Mouse (Mus musculus) neural tube, embryonic 13.5 days (tissue): ENCODE measurements at regions not wholly inside any gene's neighbourhood (a gene's known extent, or its start where the extent isn't known, plus 50 kb on each side); places are given as distances from the start of the nearest gene placed in this dataset.
A peak's percentile ranks its signal among the peaks of the same experiment; 100 is the strongest.

Experiments used
- ATAC-seq: fragments of 200-750 bp; cut with Nextera tagmentation; 2 replicates; pipeline ENCODE4 v1.8.0; 2017; ENCODE audit warnings: low read depth, mild to moderate bottlenecking, moderate TSS enrichment, moderate library complexity
- H3K27ac ChIP-seq: fragments of 300-500 bp; sonication (generic); replicated peaks from 2 replicates; pipeline ENCODE4 v1.5.1; 2015; ENCODE audit warnings: moderate library complexity, mild to moderate bottlenecking, inconsistent platforms
- H3K27me3 ChIP-seq: fragments of 300-500 bp; sonication (generic); 2 replicates; pipeline ENCODE4 v1.6.1; 2015; ENCODE audit warnings: mild to moderate bottlenecking, inconsistent platforms
- H3K36me3 ChIP-seq: fragments of 300-500 bp; sonication (generic); 2 replicates; pipeline ENCODE4 v1.6.1; 2015; ENCODE audit warnings: mild to moderate bottlenecking, inconsistent platforms
- H3K4me1 ChIP-seq: fragments of 300-500 bp; sonication (generic); replicated peaks from 2 replicates; pipeline ENCODE4 v1.6.1; 2015; ENCODE audit warnings: inconsistent platforms
- H3K4me2 ChIP-seq: fragments of 300-500 bp; sonication (generic); 2 replicates; pipeline ENCODE4 v1.6.1; 2015; ENCODE audit warnings: inconsistent platforms, mild to moderate bottlenecking, moderate library complexity
- H3K4me3 ChIP-seq: fragments of 300-500 bp; sonication (generic); 2 replicates; pipeline ENCODE4 v1.5.1; 2015; ENCODE audit warnings: mild to moderate bottlenecking, inconsistent platforms
- H3K9ac ChIP-seq: fragments of 300-500 bp; sonication (generic); 2 replicates; pipeline ENCODE4 v1.6.1; 2015; ENCODE audit warnings: moderate library complexity, mild to moderate bottlenecking, inconsistent platforms
- H3K9me3 ChIP-seq: fragments of 300-500 bp; sonication (generic); 2 replicates; pipeline ENCODE4 v1.6.1; 2016; ENCODE audit warnings: inconsistent platforms
- WGBS: fragments of 180-500 bp; shearing (Covaris S2); methylation state at CpG from one replicate; pipeline ENCODE4 v1.1.7; 2015; 5-methylcytosine and 5-hydroxymethylcytosine counted together

GRCm38 (mm10) chr6:26033392-26033791, 224.3 kb upstream of the Pot1a start:
- 83% methylated on average over 2 of the region's 2 CpGs for WGBS
- Histone ChIP-seq H3K36me3 (no peaks in the 10 kb centered on the region), H3K27me3 (no peaks in the 10 kb centered on the region), H3K9ac (no peak overlapping the region), H3K9me3 (no peaks in the 10 kb centered on the region), H3K27ac (no peak overlapping the region), H3K4me2 (no peak overlapping the region), H3K4me1 (no peaks in the 10 kb centered on the region), H3K4me3 (no peak overlapping the region)
- ATAC-seq = no peak

GRCm38 (mm10) chr6:26015388-26015787, 206.3 kb upstream of the Pot1a start:
- H3K36me3 ChIP-seq = no peaks in the 10 kb centered on the region
- H3K27ac ChIP-seq = no peak overlapping the region
- no peak overlapping the region for H3K9ac ChIP-seq
- WGBS = 92% methylated on average over 6 of the region's 6 CpGs
- ATAC-seq = no peak
- no peaks in the 10 kb centered on the region for H3K27me3 ChIP-seq
- H3K9me3 ChIP-seq = no peaks in the 10 kb centered on the region
- H3K4me3 ChIP-seq = no peak overlapping the region
- no peak overlapping the region for H3K4me2 ChIP-seq
- H3K4me1 ChIP-seq = no peaks in the 10 kb centered on the region

- no peak overlapping the region for H3K4me2 ChIP-seq
- H3K27me3 ChIP-seq = no peaks in the 10 kb centered on the region
- no peaks in the 10 kb centered on the region for H3K36me3 ChIP-seq
- H3K4me1 ChIP-seq = no peaks in the 10 kb centered on the region
- WGBS = 76% methylated on average over 1 of the region's 1 CpGs
- no peak overlapping the region for H3K9ac ChIP-seq
- H3K4me3 ChIP-seq = no peak overlapping the region
- no peak for ATAC-seq
- H3K27ac ChIP-seq = no peak overlapping the region
- no peaks in the 10 kb centered on the region for H3K9me3 ChIP-seq
These were observed 185.0 kb upstream of the Pot1a start for GRCm38 (mm10) chr6:25994044-25994443.

DNA sequence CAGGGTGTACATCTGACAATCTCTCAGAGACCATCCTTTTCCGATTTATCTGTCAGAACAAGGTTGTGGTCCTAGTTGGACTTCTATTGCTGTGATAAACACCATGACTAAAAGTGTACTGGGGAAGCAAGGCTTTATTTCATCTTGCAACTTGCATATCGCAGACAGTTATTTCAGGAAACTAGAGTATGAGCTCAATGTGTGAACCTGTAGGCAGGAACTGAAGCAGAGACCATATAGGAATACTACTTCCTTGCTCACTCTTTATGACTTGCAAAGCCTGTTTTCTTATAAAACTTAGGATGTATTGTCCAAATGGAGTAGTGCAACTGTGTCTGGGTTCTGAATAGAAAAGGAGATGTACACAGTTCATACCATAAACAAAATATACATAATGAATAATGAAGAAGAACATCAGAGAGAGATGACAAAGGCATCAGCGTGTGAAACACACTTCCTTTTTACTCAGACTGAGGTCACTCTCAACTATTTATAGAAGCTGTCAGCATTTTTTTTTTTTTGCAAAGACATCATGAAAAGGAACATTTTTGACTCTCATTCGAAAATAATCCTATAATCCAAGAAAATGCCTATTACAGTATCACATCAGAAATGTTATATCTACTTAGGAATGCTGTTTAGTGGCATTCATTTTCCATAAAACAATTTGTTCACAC, 169.3 kb upstream of the Pot1a start:
- H3K4me1 ChIP-seq = no peaks in the 10 kb centered on the region
- ATAC-seq = no peak
- no peaks in the 10 kb centered on the region for H3K27me3 ChIP-seq
- no peak overlapping the region for H3K27ac ChIP-seq
- H3K9me3 ChIP-seq = no peaks in the 10 kb centered on the region
- H3K4me3 ChIP-seq = no peak overlapping the region
- H3K36me3 ChIP-seq = no peaks in the 10 kb centered on the region
- no peak overlapping the region for H3K9ac ChIP-seq
- WGBS = 67% methylated on average over 4 of the region's 4 CpGs
- H3K4me2 ChIP-seq = no peak overlapping the region

GRCm38 (mm10) chr6:25965452-25965851, 156.4 kb upstream of the Pot1a start:
- Histone ChIP-seq H3K9ac (no peak overlapping the region), H3K4me2 (no peak overlapping the region), H3K4me3 (no peak overlapping the region), H3K36me3 (no peaks in the 10 kb centered on the region), H3K4me1 (no peaks in the 10 kb centered on the region), H3K27me3 (no peaks in the 10 kb centered on the region), H3K9me3 (no peaks in the 10 kb centered on the region), H3K27ac (no peak overlapping the region)
- WGBS = 82% methylated on average over 3 of the region's 3 CpGs
- no peak for ATAC-seq

DNA sequence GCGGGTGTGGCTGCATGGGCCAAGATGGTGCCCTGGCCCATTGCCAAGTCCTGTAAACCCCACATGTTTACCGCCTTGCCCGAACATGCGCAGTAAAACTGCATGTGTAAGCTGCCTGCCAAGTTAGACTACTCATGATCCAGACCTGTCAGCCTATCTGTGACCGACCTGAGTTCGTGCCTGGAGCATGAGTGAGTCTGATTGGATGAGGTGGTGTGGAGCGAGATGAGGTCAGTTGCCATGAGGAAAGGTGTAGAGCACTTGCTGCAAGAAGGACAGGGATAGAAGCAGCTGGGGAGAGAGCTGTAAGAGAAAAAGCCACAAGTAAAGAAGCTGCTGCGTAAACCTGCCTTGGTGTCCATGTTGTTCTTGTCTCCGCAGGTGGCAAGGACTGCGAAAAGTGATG, 122.1 kb upstream of the Pot1a start:
- no peak for ATAC-seq
- Histone ChIP-seq H3K4me1 (no peaks in the 10 kb centered on the region), H3K9me3 (no peaks in the 10 kb centered on the region), H3K27me3 (no peaks in the 10 kb centered on the region), H3K4me2 (no peak overlapping the region), H3K27ac (no peak overlapping the region), H3K36me3 (no peaks in the 10 kb centered on the region), H3K4me3 (no peak overlapping the region), H3K9ac (no peak overlapping the region)
- 93% methylated on average over 10 of the region's 10 CpGs for WGBS

DNA sequence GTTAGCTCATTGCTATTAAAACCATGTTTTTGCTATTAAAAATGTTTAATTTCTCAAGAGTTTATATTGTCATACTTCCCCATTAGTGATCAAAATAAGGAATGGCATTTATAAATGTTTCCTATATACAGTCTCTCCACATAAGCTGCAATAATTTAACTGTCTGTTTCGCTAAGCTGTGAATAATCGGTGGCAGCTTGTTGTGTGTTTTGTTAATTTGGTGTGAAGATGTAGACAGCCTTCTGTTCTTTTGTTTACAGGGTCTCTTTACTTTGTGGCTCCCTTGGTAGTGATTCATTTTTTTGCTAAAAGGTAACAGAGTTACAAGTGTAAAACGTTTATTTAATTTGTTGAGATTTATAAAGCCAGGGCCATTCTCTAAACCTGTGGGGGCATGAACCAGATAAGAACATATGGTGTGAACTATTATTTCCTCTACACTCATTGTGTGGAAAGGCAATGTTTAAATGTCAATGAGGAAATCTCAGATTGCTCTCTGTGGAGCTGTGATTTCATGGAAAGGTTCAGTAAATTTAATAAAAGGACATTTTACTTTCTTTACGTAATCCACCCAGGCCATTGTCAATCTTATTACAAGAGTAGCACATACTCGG, 108.9 kb upstream of the Pot1a start:
- Histone ChIP-seq H3K9me3 (no peaks in the 10 kb centered on the region), H3K4me2 (no peak overlapping the region), H3K27ac (no peak overlapping the region), H3K9ac (no peak overlapping the region), H3K36me3 (no peaks in the 10 kb centered on the region), H3K4me1 (no peaks in the 10 kb centered on the region), H3K4me3 (no peak overlapping the region), H3K27me3 (peaks cover 16% of the 10 kb centered on the region)
- WGBS = 27% methylated on average over 5 of the region's 5 CpGs
- ATAC-seq = peak; percentile 76

DNA sequence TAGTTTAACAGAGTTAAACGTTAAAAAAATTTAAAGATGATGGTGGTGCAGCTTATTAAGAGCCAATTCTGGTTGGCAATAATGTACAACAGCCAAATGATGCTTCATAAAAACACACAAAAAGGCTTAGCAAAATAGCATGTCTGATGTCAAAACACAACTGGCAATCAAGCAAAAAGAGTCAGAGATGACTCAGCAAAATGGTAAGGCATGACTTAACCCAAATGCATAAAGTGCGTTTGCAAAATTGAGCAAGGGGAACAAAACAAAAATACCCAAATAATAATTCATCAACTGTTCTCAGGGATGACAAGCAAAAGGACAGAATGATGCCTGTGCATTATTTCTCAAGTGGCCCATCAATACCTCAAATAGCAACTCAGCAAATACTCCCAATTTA, 105.1 kb upstream of the Pot1a start:
- H3K4me1 ChIP-seq = no peaks in the 10 kb centered on the region
- H3K27ac ChIP-seq = no peak overlapping the region
- H3K9me3 ChIP-seq = no peaks in the 10 kb centered on the region
- H3K9ac ChIP-seq = no peak overlapping the region
- no peak for ATAC-seq
- 90% methylated on average over 2 of the region's 2 CpGs for WGBS
- no peak overlapping the region for H3K4me2 ChIP-seq
- no peak overlapping the region for H3K4me3 ChIP-seq
- 0 out of 2 replicates have a peak, but pooled peaks cover 4% of the 10 kb centered on the region for H3K27me3 ChIP-seq
- no peaks in the 10 kb centered on the region for H3K36me3 ChIP-seq

DNA sequence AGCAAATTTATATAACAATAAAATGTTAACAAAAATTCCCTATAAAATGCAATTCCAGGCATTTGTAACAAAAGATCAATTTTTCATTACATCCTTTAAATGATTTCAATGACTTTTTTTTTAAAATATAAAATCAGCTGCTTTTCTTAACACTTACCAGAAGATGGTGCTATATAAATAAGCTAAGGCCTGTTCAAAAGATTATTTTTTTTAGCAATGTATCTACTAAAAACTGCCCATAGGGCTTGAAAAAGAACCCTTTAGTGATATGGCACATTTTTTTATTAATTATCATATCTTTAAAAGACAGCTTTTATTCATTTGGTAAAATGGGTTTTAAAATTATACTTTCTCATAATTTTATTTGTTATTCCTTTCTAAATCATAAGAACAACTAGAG, 90.9 kb upstream of the Pot1a start:
- Histone ChIP-seq H3K36me3 (no peaks in the 10 kb centered on the region), H3K27ac (no peak overlapping the region), H3K4me1 (no peaks in the 10 kb centered on the region), H3K9ac (no peak overlapping the region), H3K4me3 (no peak overlapping the region), H3K27me3 (no peaks in the 10 kb centered on the region), H3K9me3 (no peaks in the 10 kb centered on the region), H3K4me2 (no peak overlapping the region)
- no peak for ATAC-seq

DNA sequence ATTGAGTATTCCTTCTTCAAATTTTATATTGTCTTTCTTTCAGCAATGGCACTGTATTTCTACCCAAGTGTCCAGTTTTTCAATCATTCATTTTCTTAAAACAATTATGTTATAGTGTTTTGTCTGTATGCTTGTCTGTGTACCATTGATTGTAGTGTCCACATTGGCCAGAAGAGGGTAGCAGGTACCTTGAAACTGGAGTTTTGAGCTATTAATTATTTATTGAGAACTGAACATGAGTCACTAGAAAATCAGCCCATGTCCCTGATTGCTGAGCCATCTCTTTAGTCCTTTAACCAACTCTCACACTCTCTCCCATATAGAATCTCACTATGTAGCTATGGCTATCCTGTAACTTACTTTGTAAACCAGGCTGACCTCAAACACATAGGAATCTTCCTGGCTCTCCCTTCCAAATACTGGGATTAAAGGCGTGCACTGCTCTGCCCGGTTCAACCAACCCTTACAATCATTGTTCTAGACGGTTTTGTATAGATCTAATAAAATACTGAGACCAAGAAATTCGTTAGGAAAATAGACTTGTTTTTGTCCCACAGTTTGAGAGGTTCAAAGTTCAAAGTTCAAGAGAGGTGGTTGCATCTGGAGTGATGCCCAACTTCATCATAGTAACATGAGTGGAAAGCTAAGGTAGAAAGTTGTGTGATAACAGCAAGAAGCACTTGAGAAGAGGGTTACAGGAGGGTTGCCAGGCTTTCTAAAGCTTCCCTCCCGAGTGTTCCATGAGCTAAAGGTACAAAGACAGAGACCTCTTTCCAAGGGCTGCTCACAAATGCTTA, 85.6 kb upstream of the Pot1a start:
- Histone ChIP-seq H3K9ac (no peak overlapping the region), H3K27ac (no peak overlapping the region), H3K4me1 (no peaks in the 10 kb centered on the region), H3K9me3 (no peaks in the 10 kb centered on the region), H3K27me3 (no peaks in the 10 kb centered on the region), H3K36me3 (no peaks in the 10 kb centered on the region), H3K4me3 (no peak overlapping the region), H3K4me2 (no peak overlapping the region)
- ATAC-seq = no peak
- WGBS = 69% methylated on average over 5 of the region's 5 CpGs

DNA sequence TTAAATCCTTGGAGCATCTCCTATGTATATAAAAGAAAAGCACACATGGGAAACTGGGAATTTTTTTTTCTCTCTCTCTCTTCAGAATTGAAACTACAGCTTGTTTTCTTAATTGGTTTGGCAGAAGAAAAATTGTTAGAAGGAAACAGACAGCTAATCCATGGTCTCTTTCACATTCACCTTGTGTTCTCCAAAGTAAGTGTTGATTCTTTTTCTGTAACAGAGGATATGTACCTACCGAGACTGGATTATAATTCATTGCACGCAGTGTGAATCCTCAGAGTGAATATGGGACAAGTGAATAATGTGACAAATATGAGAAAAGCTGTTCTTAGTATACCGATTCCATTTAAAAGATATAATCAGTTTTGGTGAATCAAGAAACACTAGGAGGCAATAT, 58.9 kb upstream of the Pot1a start:
- no peak for ATAC-seq
- Histone ChIP-seq H3K27me3 (no peaks in the 10 kb centered on the region), H3K27ac (no peak overlapping the region), H3K9me3 (no peaks in the 10 kb centered on the region), H3K4me2 (no peak overlapping the region), H3K4me1 (no peaks in the 10 kb centered on the region), H3K4me3 (no peak overlapping the region), H3K36me3 (no peaks in the 10 kb centered on the region), H3K9ac (no peak overlapping the region)
- 89% methylated on average over 3 of the region's 3 CpGs for WGBS
